Comparison of ENCODE assay signal across 8 mouse cellular contexts in genomic region chr13:98208842-98209241, GRCm38 (mm10). TPM values are rescaled to one million over a fixed set of nuclear protein-coding genes. Genes with fewer than 3 reads are reported as not detected.
DNase-seq lines count a peak whose midpoint lies in the region; ATAC-seq and TF ChIP-seq lines count a peak whose summit lies in the region.
"Had no signal": no experiment of that assay in that cellular context is flagged by ENCODE, and none has a peak within 500 bp of the region (broad histone marks: within the 10 kb centered on the region; RNA-seq: fewer than 3 reads in every experiment).

No protein-coding gene starts in this region.

- CTCF ChIA-PET in Patski (lab: Charles Lee) = no interaction called here

- no peaks in the 10 kb centered on the region for H3K9me3 ChIP-seq in kidney, postnatal 0 days (replicated peaks; ENCODE audit: low read length)
- peaks cover 2% of the 10 kb centered on the region for H3K9me3 ChIP-seq in CH12.LX (replicated peaks; ENCODE audit: low read length)
- H3K9me3 ChIP-seq: liver, embryonic 15.5 days had no signal

- no peak for TF ChIP-seq EP300 in CH12.LX (IDR thresholded peaks at IDR 0.05; ENCODE audit: low read length)

- dilution Hi-C loops in CH12.LX (cut with MboI; ENCODE audit: extremely low pct_ligation_motif_present, extremely low pct_unique_long_range_greater_than_20kb, low sequenced_read_pairs) = no loop called here

- H3K36me3 ChIP-seq in kidney, postnatal 0 days (ENCODE audit: insufficient read depth, low read length) = no peaks in the 10 kb centered on the region
- no peaks in the 10 kb centered on the region for H3K36me3 ChIP-seq in CH12.LX (replicated peaks in 1 of 2; ENCODE audit: control insufficient read depth in 1 of 2, insufficient read depth in 1 of 2, low read length in 1 of 2)
- H3K36me3 ChIP-seq: liver, embryonic 15.5 days had no signal

- TF ChIP-seq CTCF in kidney, postnatal 0 days (IDR thresholded peaks at IDR 0.05; ENCODE audit: low read depth) = peak; percentile 63
- TF ChIP-seq CTCF in CH12.LX (conservative IDR thresholded peaks at IDR 0.05 in 1 of 2, IDR thresholded peaks at IDR 0.05 in 1 of 2; ENCODE audit: low read depth in 2 of 2, low read length in 2 of 2) (peak; percentile 33 to 55; a peak in 3 of 4 replicates), Patski (IDR thresholded peaks at IDR 0.05) (peak; percentile 56)

- H3K27me3 ChIP-seq in kidney, postnatal 0 days (ENCODE audit: insufficient read depth, low read length) = no peaks in the 10 kb centered on the region
- H3K27me3 ChIP-seq in CH12.LX (replicated peaks) (peaks cover 32% of the 10 kb centered on the region), Patski (no peaks in the 10 kb centered on the region)

- H3K79me2 ChIP-seq in CH12.LX (replicated peaks; ENCODE audit: control insufficient read depth, extremely low read depth, insufficient read depth, poor library complexity, severe bottlenecking) = no peaks in the 10 kb centered on the region

- WGBS in kidney, postnatal 0 days = 37% methylated on average over 9 of the region's 9 CpGs

- no peak overlapping the region for H3K27ac ChIP-seq in kidney, postnatal 0 days
- H3K27ac ChIP-seq in CH12.LX (ENCODE audit: insufficient read depth, low read depth) = no peak overlapping the region
- H3K27ac ChIP-seq: liver, embryonic 15.5 days had no signal

- H3K4me2 ChIP-seq in kidney, postnatal 0 days (ENCODE audit: low read length) = no peak overlapping the region
- H3K4me2 ChIP-seq in CH12.LX (ENCODE audit: insufficient read depth, low read depth, poor library complexity, severe bottlenecking) = no peak overlapping the region
- H3K4me2 ChIP-seq: liver, embryonic 15.5 days had no signal

- DNase-seq in kidney, postnatal 0 days (ENCODE audit: low spot score) = peak; percentile 58
- no peak for DNase-seq in kidney, adult 18-20 months
- DNase-seq in CH12.LX (ENCODE audit: extremely low read depth) (no peak), Patski (ENCODE audit: low read depth, low spot score) (no peak), adipocyte (ENCODE audit: low spot score) (no peak)
- DNase-seq in mesoderm, embryonic 11.5 days (ENCODE audit: low read depth, low spot score) = peak; percentile 52
- DNase-seq in cerebellum, adult 11-12 months = no peak

- ATAC-seq in kidney, postnatal 0 days (replicated peaks; ENCODE audit: low FRiP score, low read depth) = no peak
- ATAC-seq in Patski = no peak

- POLR2A ChIA-PET in Patski (lab: Charles Lee) = no interaction called here

- no peaks in the 10 kb centered on the region for H3K4me1 ChIP-seq in kidney, postnatal 0 days (replicated peaks; ENCODE audit: insufficient read depth, low read length)
- H3K4me1 ChIP-seq in CH12.LX (ENCODE audit: control insufficient read depth in 1 of 2, insufficient read depth in 2 of 2) = peaks cover 0 to 15% of the 10 kb centered on the region in 2 experiments; a peak in 3 of 4 replicates

- no peak overlapping the region for H3K4me3 ChIP-seq in kidney, postnatal 0 days (replicated peaks; ENCODE audit: low read depth, low read length)
- no peak overlapping the region for H3K4me3 ChIP-seq in CH12.LX (replicated peaks in 1 of 3; ENCODE audit: low read depth in 2 of 3, low read length in 2 of 3, poor library complexity in 1 of 3)
- H3K4me3 ChIP-seq: liver, embryonic 15.5 days had no signal

- TF ChIP-seq RAD21 in CH12.LX (IDR thresholded peaks at IDR 0.05; ENCODE audit: low read depth, low read length) = peak; percentile 40

- no peak for TF ChIP-seq POLR2A in CH12.LX (IDR thresholded peaks at IDR 0.05; ENCODE audit: low read depth, low read length)

- in situ Hi-C loops in CH12.LX (cut with MboI; ENCODE audit: low pct_ligation_motif_present, low pct_unique_long_range_greater_than_20kb, low sequenced_read_pairs) = no loop called here
- in situ Hi-C loops in Patski (cut with MboI; ENCODE audit: low pct_unique_long_range_greater_than_20kb) = no loop called here

- no peak overlapping the region for H3K9ac ChIP-seq in kidney, postnatal 0 days (ENCODE audit: low read depth, low read length)
- H3K9ac ChIP-seq in CH12.LX (ENCODE audit: insufficient read depth, low read depth) = no peak overlapping the region
- H3K9ac ChIP-seq: liver, embryonic 15.5 days had no signal

TF ChIP-seq in CH12.LX, 34 proteins besides CTCF, POLR2A, EP300 and RAD21:
- TF ChIP-seq TCF12 (IDR thresholded peaks at IDR 0.05; ENCODE audit: low read depth, low read length) = no peak
- peak; percentile 36 for TF ChIP-seq SMC3 (IDR thresholded peaks at IDR 0.05; ENCODE audit: low read depth, low read length)

RNA-seq across cellular contexts. Expression of gene Arhgef28, which starts 2.6 kb away (rescaled TPM):
- 55.8 and 58.3 TPM in 2 replicates for polyA plus RNA-seq in kidney, postnatal 0 days (2015; fragmentation: Nextera tagmentation; extraction: Ambion mirVana)
- total RNA-seq in CH12.LX (2012; rRNA removed) = 0.04 and 0.08 TPM in 2 replicates
- 0.07 and 0.23 TPM in 2 replicates for total RNA-seq in CH12.LX (2014; rRNA removed)
- polyA plus RNA-seq in CH12.LX (2012; ENCODE audit: insufficient read length, low read depth) = 0.20 and 0.24 TPM in 2 replicates
- polyA plus RNA-seq in Patski (2021) = 79.0 TPM

RNA-seq across cellular contexts. Expression of gene Utp15, which starts 54.0 kb away (rescaled TPM):
- 19.9 and 21.5 TPM in 2 replicates for polyA plus RNA-seq in kidney, postnatal 0 days (2015; fragmentation: Nextera tagmentation; extraction: Ambion mirVana)
- total RNA-seq in CH12.LX (2012; rRNA removed) (36.8 and 44.3 TPM in 2 replicates), CH12.LX (2014; rRNA removed) (51.7 and 52.2 TPM in 2 replicates)
- polyA plus RNA-seq in CH12.LX (2012; ENCODE audit: insufficient read length, low read depth) (49.4 and 51.7 TPM in 2 replicates), Patski (2021) (14.7 TPM)

RNA-seq across cellular contexts. Expression of gene Ankra2, which starts 54.0 kb away (rescaled TPM):
- 22.6 and 23.6 TPM in 2 replicates for polyA plus RNA-seq in kidney, postnatal 0 days (2015; fragmentation: Nextera tagmentation; extraction: Ambion mirVana)
- total RNA-seq in CH12.LX (2012; rRNA removed) (10.1 and 11.1 TPM in 2 replicates), CH12.LX (2014; rRNA removed) (12.9 and 15.3 TPM in 2 replicates)
- polyA plus RNA-seq in CH12.LX (2012; ENCODE audit: insufficient read length, low read depth) (12.4 and 14.8 TPM in 2 replicates), Patski (2021) (25.6 TPM)

Comparison
In these comparisons a context has a peak if more than half of its experiments do, and no peak if none do; other contexts are left out.
1. DNase-seq: peak in kidney, postnatal 0 days (single experiment) and mesoderm, embryonic 11.5 days (single experiment); none in kidney, adult 18-20 months (single experiment), CH12.LX (single experiment), Patski (single experiment), adipocyte (single experiment) and cerebellum, adult 11-12 months (single experiment).
2. RNA of gene Arhgef28, which starts 2.6 kb away (polyA plus RNA-seq): 79.0 TPM in Patski (single experiment) and 55.8 to 58.3 TPM in kidney, postnatal 0 days; 0.20 to 0.24 TPM in CH12.LX; every median in the first group is over 10 times any median in the second.
3. Peak in every context shown above with its lines, with median percentiles within 50 percentile points of each other: CTCF ChIP-seq.